Mouse (Mus musculus): Measurements from ENCODE around the gene Dab1.
A peak's percentile ranks its signal among the peaks of the same experiment; 100 is the strongest.

Dab1 gene

DNA sequence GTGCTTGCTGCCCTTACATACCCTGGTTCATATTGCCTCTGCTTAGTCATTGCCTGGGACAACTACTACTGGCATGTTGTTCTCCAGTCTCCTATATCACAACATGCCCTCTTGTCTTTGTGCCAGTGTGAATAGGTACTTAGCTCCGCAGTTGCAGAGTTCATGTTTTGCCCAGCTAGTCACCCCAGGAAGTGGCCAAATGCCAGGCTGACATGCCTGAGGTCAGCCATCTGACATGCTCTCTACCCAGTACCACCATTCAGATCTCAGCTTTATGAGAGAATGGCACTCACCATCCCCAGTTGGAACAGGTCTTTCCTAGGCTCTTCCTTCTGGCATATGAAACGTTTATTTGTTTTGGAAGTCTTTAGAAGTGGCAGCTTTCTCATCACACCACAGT lies 355.4 kb downstream of the Dab1 start:
- no peak for DNase-seq (ENCODE audit: extremely low spot score)

GRCm38 (mm10) chr4:103974946-103975345 lies 355.8 kb downstream of the Dab1 start:
- no peak for DNase-seq (ENCODE audit: extremely low spot score)

DNA sequence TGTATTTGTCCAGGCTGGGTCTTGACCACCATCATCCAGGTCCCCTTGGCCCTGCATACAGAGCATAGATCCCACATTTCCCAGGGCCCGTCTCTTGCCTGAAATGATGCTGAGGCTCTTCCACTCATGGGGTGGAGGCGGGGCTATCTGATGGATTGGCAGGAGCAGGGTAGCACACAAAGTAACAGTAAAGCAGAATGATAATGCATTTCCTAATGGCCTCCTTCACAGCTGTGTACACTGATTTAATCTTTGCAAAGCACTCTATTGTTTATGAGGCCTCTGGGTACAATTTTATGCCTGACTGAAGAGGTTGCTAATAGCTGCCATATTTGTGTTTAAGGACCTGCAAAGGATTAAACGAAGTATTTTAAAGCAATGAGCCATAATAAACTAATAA lies 374.7 kb downstream of the Dab1 start:
- DNase-seq (ENCODE audit: extremely low spot score): no peak

DNA sequence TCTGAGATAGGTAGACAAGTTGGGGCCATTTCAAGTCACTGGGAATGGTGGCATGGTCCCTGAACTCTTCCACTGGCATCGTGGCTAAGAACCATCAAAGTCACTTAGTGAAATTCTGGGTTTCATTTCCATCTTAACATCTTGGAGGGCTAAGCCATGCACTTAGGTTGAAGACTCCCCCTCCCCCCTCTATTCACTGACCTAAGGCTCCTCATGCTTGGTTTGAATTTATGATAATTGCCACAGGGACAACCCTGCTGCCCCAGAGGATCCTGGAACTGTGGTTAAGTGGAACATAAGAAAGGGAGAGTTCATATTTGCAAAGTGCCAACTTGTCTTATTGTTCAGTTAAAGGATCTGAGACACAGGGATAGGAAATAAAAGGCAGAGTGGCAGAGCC lies 375.2 kb downstream of the Dab1 start:
- DNase-seq (ENCODE audit: extremely low spot score): no peak

GRCm38 (mm10) chr4:104008406-104008805 lies 389.2 kb downstream of the Dab1 start:
- DNase-seq (ENCODE audit: extremely low spot score): no peak

DNA sequence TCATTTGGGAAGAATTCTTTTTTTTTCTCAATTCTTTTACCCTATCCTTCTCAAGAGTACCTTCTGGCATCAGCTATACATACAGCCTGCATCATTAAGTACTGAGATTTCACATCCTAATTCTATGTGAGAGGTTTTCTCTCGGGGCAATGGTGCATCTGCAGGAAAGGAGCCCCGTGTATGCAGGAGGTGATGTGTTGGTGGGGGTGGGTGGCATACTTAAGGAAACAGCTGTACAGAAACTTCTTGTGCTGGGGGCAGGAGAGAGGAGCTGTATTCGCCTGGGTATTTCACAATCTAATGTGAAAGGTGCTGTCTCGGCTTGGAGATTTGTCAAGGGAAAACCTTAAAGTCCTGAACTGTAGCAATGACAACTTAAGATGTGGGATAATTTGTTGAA lies 392.5 kb downstream of the Dab1 start:
- no peak for DNase-seq (ENCODE audit: extremely low spot score)

DNA sequence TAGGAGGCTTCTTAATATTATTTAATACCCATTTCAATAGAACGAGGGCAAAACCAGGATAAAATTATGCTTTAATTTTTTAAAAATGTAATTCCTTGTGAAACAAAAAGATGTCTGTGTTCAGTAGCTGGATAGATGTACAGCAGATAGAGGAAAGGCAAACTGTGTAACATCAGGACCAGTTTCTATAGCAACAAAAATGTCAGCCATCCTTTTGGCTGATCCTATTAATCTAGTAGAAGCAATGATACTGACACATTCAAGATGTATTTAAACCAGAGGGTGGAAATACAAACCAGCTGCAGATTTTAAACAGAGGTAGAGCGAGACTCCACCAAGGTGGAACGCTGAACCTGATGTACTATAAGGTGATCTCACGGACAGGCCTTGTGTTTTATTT lies 393.0 kb downstream of the Dab1 start:
- DNase-seq (ENCODE audit: extremely low spot score): no peak

DNA sequence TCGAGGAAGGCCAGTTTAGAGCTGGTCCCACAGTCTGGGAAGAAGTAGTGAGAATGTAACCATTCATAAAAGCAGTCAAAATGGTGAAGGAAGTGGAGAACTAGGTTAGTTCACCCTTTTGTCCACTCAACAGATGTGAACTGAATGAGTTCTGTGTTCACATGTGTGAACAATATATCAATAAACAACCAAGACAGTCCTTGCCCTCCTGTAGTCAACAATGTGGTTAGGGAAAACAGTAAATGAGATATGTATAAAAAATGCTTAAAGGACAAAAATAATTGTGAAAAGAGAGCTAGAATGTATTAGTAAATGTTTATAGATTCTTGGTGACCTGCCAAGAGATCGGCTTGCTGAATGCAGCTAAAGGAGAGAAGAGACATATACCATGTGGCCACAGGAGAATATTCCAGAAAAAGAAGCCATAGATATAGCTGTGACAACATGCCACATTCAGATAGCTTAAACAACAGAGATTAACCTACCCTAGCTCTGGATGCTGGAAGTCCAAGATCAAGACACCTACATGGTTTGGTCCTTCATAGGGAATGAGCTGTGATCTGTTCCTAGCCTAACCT lies 406.0 kb downstream of the Dab1 start:
- no peak for DNase-seq (ENCODE audit: extremely low spot score)

GRCm38 (mm10) chr4:104026834-104027233 lies 407.7 kb downstream of the Dab1 start:
- no peak for DNase-seq (ENCODE audit: extremely low spot score)

- no peak for DNase-seq (ENCODE audit: extremely low spot score)
Observed at GRCm38 (mm10) chr4:104027239-104027638, 408.1 kb downstream of the Dab1 start.

GRCm38 (mm10) chr4:104036091-104036490 lies 416.9 kb downstream of the Dab1 start:
- no peak for DNase-seq (ENCODE audit: extremely low spot score)

DNA sequence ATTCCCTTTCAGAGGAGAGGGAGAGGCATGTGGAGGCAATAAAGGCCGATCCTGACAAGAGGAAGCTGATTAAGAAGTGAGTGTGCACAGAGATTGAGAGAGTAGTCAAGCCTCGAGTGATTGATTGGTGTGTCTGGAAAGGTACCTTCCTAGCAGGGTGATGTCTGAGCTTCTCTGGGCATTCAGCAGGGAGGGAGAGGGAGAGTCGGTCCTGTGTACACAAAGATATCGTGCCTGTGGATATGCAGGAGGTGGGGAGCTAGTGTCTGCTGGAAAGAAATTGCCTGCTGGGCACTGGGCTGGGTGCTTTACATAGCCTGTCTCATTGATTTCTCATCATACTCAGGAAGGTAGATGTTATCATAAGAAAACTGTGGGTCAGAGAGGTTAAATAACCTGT lies 420.4 kb downstream of the Dab1 start:
- DNase-seq (ENCODE audit: extremely low spot score): no peak

DNA sequence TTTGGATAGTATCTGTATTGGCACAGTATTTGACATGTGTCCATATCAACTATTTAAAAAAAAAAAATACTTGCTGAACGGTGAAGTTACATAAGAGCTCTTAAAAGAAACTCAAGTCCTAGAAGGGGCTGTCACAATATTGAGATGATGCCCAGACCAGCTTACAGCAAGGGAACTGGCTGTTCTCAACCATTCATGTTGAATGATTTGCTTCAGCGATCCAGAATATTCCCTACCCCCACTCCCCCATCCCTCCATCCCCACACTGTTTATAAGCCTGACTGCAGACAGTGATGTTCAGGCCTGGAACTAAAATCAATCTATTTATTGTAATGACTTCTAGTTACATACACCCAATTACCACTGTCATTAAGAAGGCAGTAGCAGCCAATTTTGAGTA lies 424.3 kb downstream of the Dab1 start:
- DNase-seq (ENCODE audit: extremely low spot score): no peak

DNA sequence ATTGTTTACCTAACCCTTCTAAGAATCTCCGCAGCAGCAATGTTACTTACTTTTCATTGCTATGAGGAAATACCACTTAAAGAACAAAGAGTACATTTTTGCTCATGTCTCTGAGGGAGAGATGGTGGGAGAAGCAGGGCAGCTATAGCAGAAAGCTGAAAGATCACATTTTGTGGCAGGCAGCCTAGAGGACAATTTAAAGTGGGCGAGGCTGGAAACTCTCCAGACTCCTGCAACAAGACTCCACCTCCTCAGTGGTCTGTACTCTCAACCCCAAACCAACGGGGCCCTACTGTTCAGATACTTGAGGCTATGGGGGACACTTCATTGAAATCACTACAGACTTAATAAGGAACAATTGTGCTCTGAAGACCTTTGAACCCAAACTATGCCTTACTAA lies 425.5 kb downstream of the Dab1 start:
- no peak for DNase-seq (ENCODE audit: extremely low spot score)

DNA sequence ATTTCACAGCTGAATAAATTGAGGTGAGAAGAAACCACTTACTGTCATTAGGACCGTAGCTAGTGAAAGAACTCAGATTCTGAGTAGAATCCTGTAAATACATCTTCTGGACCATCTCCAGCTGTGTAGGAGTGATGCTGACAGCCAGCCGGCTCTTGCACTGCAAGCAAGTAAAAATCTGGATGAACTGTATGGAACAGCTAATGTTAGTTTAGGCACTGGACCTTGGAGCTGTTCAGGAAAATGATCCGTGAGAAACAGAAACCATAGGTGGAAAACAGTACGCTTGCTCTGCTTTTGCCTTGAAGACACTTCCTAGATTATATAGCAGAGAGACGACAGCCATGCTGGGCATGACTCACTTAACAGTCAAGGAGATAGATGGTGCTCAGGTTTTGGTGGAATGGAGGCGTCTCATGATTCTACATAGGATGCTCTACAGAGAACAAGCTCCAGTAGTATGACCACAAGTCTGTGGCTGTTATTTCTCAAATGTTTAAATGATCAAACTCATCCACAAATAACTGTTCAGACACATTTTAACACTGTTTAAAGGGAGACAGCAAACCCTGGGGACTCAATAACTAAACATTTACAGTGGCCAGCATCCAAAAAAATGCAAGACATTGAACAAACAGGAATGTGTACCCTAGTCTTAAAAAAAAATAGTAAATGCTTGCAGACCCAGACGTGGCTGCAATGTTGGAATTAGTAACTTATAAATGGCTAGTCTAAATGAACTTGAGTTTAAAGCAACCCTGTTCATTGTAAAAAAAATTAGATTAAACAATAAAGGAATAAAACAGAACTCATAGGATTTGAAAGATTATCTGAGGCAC lies 429.0 kb downstream of the Dab1 start:
- no peak for DNase-seq (ENCODE audit: extremely low spot score)

DNA sequence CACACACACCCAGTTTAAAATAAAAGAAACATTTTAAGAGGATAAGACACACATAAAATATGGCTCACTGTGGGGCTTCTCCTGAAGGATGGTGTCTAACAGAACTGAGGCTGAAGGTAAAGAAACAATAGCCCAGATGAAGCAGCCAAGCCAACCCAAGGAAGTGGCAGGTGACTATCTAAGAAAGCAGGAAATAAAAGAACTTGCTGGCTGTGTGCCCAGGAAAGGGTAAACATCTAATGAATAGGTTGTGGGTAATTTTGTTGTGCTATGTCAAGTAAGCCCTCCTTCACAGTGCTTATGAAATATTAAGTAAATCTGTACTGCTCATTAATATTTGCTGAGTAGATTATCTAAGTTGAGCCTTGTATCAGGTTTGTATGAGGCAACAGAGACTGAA lies 438.0 kb downstream of the Dab1 start:
- no peak for DNase-seq (ENCODE audit: extremely low spot score)

DNA sequence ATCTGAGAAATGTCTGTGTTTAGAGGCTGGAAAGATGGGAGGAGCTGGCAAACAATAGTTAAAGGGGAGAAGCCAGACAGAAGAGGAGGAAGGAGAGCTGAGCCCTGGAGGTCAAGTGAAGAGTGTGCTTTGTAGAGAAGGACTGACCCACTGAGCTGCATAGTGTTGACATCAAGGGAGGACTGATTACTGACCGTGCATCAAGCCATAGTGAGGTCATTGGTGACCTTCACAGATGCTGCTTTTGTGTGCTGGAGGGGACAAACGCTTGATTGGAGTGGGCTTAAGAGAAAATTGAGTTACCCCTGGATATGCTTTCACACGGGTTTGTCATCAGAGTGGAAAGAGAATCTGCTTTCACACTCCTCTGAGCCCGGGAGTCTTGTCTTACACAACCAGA lies 440.4 kb downstream of the Dab1 start:
- no peak for DNase-seq (ENCODE audit: extremely low spot score)

DNA sequence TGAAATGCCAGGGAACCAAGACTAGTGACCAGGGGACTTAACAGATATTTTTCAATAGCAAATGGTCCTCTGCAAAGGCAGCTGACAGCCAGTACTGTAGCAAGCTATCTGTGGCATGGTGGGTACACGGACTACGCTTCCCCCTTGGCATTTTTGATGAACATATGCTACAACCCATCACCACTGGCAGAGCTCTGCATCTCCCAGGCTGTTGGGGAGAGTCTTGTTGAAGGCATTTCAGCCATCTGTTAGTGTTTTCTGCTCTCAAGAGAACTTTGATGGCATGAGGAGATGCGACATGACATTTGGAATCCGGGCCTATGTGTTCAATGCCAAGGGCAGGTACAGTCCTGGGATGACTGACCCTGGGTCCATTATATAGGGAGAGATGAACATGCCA lies 443.2 kb downstream of the Dab1 start:
- no peak for DNase-seq (ENCODE audit: extremely low spot score)

GRCm38 (mm10) chr4:104066901-104067300 lies 447.7 kb downstream of the Dab1 start:
- no peak for DNase-seq (ENCODE audit: extremely low spot score)

DNA sequence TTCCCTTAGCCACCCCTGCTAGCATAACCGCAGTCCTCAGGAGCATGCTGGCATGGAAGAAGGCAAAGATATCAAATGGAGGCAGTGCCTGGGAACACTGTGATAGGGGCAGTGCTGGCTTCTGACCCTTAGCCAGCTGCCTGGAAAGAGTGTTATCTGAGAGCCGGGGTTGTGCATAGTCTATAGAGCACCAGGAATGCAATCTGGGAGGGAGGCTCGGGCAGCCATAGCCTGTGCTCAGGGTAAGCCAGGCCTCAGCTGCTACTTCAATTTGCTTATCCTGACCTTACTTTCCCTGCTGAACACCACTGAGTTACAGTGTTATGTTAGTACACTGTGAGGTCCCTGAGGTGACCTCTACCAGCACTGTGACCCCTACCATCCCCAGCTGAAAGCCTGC lies 448.6 kb downstream of the Dab1 start:
- DNase-seq (ENCODE audit: extremely low spot score): peak; percentile 32

DNA sequence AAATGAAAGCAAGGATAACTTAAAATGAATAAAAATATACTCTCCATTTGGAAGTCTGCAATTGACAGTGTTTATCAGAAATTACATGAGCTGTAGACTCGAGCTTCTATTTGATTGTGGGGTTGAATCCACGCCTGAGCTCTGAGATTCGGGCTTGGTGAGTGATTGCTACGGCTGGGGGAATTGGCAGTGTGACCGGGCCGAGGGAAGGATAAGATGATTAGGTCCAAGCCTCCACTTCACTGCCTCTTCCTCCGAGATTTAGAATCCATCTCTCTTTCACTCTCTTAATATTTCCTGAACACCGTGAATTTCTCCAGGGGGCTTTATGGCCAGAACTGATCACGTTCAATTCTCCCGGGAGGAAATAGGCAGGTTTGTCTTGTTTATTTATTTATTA lies 452.1 kb downstream of the Dab1 start:
- DNase-seq (ENCODE audit: extremely low spot score): no peak

- no peak for DNase-seq (ENCODE audit: extremely low spot score)
Observed at GRCm38 (mm10) chr4:104073920-104074459, 454.8 kb downstream of the Dab1 start.

DNA sequence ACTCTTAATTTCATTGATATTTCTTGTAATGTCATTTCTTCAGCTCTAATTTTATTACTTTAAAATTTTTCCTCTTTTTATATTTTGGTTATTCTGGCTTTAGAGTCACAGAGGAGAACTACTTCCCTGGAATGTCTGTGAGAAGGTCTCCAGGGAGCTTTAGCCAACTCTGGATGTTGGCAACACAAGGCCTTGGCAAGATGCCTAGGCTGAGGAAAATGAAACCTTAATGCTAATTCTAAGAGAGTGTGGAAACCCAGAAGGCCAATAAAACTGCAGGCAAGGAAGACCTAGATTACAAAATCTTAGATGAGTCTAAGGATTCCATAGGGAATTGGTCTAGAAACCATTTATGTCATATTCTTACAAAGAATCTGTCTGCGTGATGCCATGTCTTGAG lies 458.6 kb downstream of the Dab1 start:
- DNase-seq (ENCODE audit: extremely low spot score): no peak

Measured in embryo, embryonic 9.5 days (tissue).